Mouse (Mus musculus) regulatory T cell (primary cell): Measurements from ENCODE around the gene Polr2h.

Source experiments
- in situ Hi-C: fragments of 300-600 bp; cut with MboI, MseI; formaldehyde crosslinking; loops from one replicate; pipeline ENCODE4 v1.15.1; 2025; ENCODE audit warnings: high pct_unique_total_duplicates

Gene Polr2h

DNA sequence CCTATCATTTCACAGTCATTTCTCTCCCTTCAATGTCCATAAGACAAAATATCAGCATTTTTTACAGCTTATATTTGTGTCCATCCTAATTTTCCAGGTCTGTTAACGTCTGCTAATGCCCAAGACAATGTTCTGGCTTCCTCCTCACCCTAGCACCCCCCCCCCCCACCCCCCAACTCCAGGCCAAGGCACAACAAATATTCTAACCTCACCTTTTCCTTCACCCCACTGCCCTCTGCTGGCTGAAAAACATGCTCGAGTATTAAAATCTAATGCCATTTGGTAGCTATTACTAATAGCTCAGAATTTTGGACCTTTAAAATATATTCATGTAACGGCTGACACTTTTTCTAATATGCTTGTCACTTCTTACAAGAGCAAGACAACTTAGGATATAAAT, 44.2 kb downstream of the Polr2h start:
- in situ Hi-C loops, result no loop called here

DNA sequence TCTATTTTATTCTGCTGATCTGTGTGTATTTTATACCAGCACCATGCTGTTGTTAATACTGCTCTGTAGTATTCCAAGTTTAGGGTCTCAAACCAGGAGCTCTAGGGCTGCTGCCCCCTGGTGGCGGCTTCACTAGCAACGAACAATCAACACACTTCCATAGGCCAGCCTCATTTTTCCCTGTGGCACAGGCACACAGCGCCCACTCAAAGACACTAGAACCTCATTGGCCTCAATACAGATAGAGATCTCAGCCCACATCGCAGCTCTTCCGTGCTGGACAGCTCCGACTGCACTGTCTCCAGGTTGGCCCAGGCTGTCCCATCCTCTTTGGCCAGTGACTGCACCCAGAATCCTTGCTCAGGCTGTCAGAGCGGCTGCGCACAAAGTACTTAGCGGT, 47.8 kb downstream of the Polr2h start:
- in situ Hi-C loops, result no loop called here
